Mouse (Mus musculus) embryonic facial prominence, embryonic 11.5 days (tissue): ENCODE data around the gene Olfr780. TPM values are rescaled to one million over a fixed set of nuclear protein-coding genes. Genes with fewer than 3 reads are reported as not detected.
"Not testable (repeated sequence)": the region's sequence is repeated elsewhere in the genome, so short reads cannot be mapped to it uniquely, and the experiment has no call there.

ENCODE experiments used
- ATAC-seq: fragments of 200-750 bp; cut with Nextera tagmentation; replicated peaks from 2 replicates; pipeline ENCODE4 v1.8.0; 2017; ENCODE audit warnings: low read depth; ENCODE audit not compliant: insufficient number of reproducible peaks, low FRiP score, low TSS enrichment
- DNase-seq: peaks from one replicate; pipeline ENCODE4 v3.0.0-alpha.2; 2015; ENCODE audit warnings: low spot score
- H3K27ac ChIP-seq: fragments of 300-500 bp; sonication (generic); replicated peaks from 2 replicates; pipeline ENCODE4 v1.5.1; 2014; ENCODE audit warnings: mild to moderate bottlenecking, low read depth, low read length, control low read depth
- H3K27me3 ChIP-seq: fragments of 300-500 bp; sonication (generic); 2 replicates; pipeline ENCODE4 v1.6.1; 2014; ENCODE audit warnings: mild to moderate bottlenecking, low read length, moderate library complexity, mixed read lengths; ENCODE audit not compliant: control insufficient read depth, insufficient read depth
- H3K36me3 ChIP-seq: fragments of 300-500 bp; sonication (generic); replicated peaks from 2 replicates; pipeline ENCODE4 v1.6.1; 2014; ENCODE audit warnings: low read depth, mild to moderate bottlenecking, low read length, moderate library complexity, mixed read lengths; ENCODE audit not compliant: control insufficient read depth, insufficient read depth
- H3K4me1 ChIP-seq: fragments of 300-500 bp; sonication (generic); 2 replicates; pipeline ENCODE4 v1.6.1; 2014; ENCODE audit warnings: low read length, mixed read lengths; ENCODE audit not compliant: control insufficient read depth, insufficient read depth
- H3K4me2 ChIP-seq: fragments of 300-500 bp; sonication (generic); 2 replicates; pipeline ENCODE4 v1.6.1; 2014; ENCODE audit warnings: low read depth, mild to moderate bottlenecking, control low read depth, low read length, moderate library complexity
- H3K4me3 ChIP-seq: fragments of 300-500 bp; sonication (generic); 2 replicates; pipeline ENCODE4 v1.5.1; 2014; ENCODE audit warnings: low read depth, low read length, control low read depth
- H3K9ac ChIP-seq: fragments of 300-500 bp; sonication (generic); replicated peaks from 2 replicates; pipeline ENCODE4 v1.6.1; 2014; ENCODE audit warnings: mild to moderate bottlenecking, control low read depth, low read length
- H3K9me3 ChIP-seq: fragments of 300-500 bp; sonication (generic); replicated peaks from 2 replicates; pipeline ENCODE4 v1.6.1; 2016; ENCODE audit warnings: mild to moderate bottlenecking, low read length, inconsistent platforms, mixed read lengths; ENCODE audit not compliant: control insufficient read depth
- WGBS: fragments of 180-500 bp; shearing (Covaris S2); extraction: QIAGEN DNeasy Blood & Tissue Kit; methylation state at CpG from one replicate; pipeline ENCODE4 v1.1.7; 2014; 5-methylcytosine and 5-hydroxymethylcytosine counted together
- polyA plus RNA-seq: library from polyadenylated mRNA; unstranded; fragments of >200 nt; fragmentation: Nextera tagmentation; extraction: Ambion mirVana; gene quantifications from 2 replicates; pipeline ENCODE4 v1.2.1, GENCODE M21; 2014

The Olfr780 gene
- polyA plus RNA-seq = not detected in 2 replicates

GRCm38 (mm10) chr10:129317817-129318216 lies at the start of gene Olfr780:
Gene Olfr780, plus strand, starts transcription at chr10:129318117.
- no peak for ATAC-seq
- H3K9ac ChIP-seq = no peak within 1 kb of the TSS
- H3K9me3 ChIP-seq = no peaks in the 10 kb centered on the region
- H3K4me3 ChIP-seq = no peak within 1 kb of the TSS
- H3K36me3 ChIP-seq = no peaks in the 10 kb centered on the region
- H3K4me2 ChIP-seq = no peak within 1 kb of the TSS
- 84% methylated on average over 3 of the region's 3 CpGs for WGBS
- no peaks in the 10 kb centered on the region for H3K27me3 ChIP-seq
- DNase-seq = no peak
- H3K27ac ChIP-seq = no peak within 1 kb of the TSS
- H3K4me1 ChIP-seq = no peaks in the 10 kb centered on the region

DNA sequence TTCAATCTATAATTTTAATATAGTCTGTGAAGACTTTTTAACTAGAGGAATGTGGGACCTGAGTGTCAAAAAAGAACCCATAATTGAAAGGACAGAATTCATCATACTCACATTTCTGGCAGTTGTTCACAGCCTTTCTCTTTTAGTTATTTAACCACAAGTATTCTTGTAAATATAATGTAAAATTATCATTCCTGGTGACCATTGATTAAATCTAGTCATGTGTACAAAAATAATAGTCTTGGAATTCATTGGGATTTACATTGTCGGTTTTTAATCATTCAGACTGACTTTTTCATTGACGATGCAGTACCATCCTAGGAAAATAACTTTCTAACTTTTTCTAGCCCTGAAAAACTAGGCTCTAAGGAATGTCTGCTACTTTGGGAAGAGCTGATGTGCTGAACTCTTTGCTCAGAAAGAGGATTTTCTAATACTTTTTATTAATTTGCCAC lies 46.8 kb upstream of the Olfr780 start, which contains the start of gene Olfr777:
Olfr777 (minus strand) TSS at position 405 of the 455 bp plus-strand sequence.
- 94% methylated on average over 2 of the region's 2 CpGs for WGBS
- no peak within 1 kb of the TSS for H3K4me3 ChIP-seq
- ATAC-seq = no peak

DNA sequence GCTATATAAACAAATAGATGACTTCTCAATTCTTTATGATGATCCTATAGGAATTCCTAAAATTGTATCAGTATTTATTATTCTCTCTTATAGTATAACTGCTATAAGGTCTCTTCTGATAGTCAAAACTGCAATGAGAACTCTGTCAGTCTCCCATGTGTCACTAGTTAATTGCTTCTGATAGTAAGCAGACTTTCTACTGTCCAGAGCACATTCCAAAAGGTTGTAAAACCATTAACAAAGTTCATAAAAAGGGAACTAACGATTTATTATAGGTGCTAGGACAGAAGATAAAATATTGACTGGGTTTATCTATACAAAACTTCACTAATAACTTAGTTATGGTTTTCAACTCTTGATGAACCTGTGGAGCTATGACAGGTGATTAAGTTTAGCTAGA lies 4.9 kb upstream of the Olfr780 start:
- not testable (repeated sequence) for H3K27ac ChIP-seq, H3K4me3 ChIP-seq, H3K27me3 ChIP-seq, H3K9ac ChIP-seq, DNase-seq, H3K4me1 ChIP-seq, ATAC-seq, H3K4me2 ChIP-seq, H3K9me3 ChIP-seq, H3K36me3 ChIP-seq
- WGBS = 55% methylated on average over 1 of the region's 1 CpGs

More for the DNA sequence above, 46.8 kb upstream of the Olfr780 start, which contains the start of gene Olfr777:
- Histone ChIP-seq H3K27ac (no peak within 1 kb of the TSS), H3K36me3 (no peaks in the 10 kb centered on the region), H3K4me2 (no peak within 1 kb of the TSS), H3K27me3 (no peaks in the 10 kb centered on the region), H3K9me3 (no peaks in the 10 kb centered on the region), H3K4me1 (no peaks in the 10 kb centered on the region), H3K9ac (no peak within 1 kb of the TSS)
- DNase-seq = no peak

GRCm38 (mm10) chr10:129313521-129313920 lies 4.4 kb upstream of the Olfr780 start:
- H3K9ac ChIP-seq, H3K4me1 ChIP-seq, H3K27ac ChIP-seq, H3K9me3 ChIP-seq, H3K4me3 ChIP-seq, DNase-seq, H3K4me2 ChIP-seq, ATAC-seq, H3K27me3 ChIP-seq, H3K36me3 ChIP-seq: not testable (repeated sequence)
- no CpG with 5 or more reads among the region's 1 CpGs for WGBS

DNA sequence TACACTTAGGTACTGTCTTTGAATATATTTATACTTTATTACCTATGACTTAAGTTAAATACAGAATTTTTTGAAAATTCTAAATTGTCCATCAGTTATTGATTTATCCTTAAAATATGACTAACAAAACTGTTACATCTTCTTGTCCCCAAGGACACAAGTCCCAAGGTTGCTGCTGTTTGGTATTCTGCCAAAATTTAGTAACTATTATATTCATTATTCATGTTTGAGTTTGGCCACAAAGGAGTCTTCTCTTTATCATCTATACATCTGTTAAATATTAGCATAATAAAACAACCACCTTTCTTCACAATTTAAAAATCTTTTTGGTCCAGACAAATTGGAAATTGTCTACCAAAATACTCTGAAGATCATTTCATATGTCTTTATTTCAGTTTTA lies 10.6 kb downstream of the Olfr780 start, which contains the start of gene Olfr781:
Olfr781 (plus strand) TSS at position 301 of the 400 bp plus-strand sequence.
- no peaks in the 10 kb centered on the region for H3K9me3 ChIP-seq
- no peak within 1 kb of the TSS for H3K4me2 ChIP-seq
- no peak within 1 kb of the TSS for H3K27ac ChIP-seq
- H3K9ac ChIP-seq = no peak within 1 kb of the TSS
- no peaks in the 10 kb centered on the region for H3K4me1 ChIP-seq
- no peak for ATAC-seq
- no peaks in the 10 kb centered on the region for H3K36me3 ChIP-seq
- no peaks in the 10 kb centered on the region for H3K27me3 ChIP-seq
- H3K4me3 ChIP-seq = no peak within 1 kb of the TSS
- DNase-seq = no peak

- H3K9me3 ChIP-seq = no peaks in the 10 kb centered on the region
- no peak within 1 kb of the TSS for H3K9ac ChIP-seq
- H3K4me1 ChIP-seq = no peaks in the 10 kb centered on the region
- H3K27me3 ChIP-seq = no peaks in the 10 kb centered on the region
- no peaks in the 10 kb centered on the region for H3K36me3 ChIP-seq
- DNase-seq (no peak), ATAC-seq (no peak)
- no peak within 1 kb of the TSS for H3K4me2 ChIP-seq
- H3K27ac ChIP-seq = no peak within 1 kb of the TSS
- H3K4me3 ChIP-seq = no peak within 1 kb of the TSS
- WGBS = 94% methylated on average over 3 of the region's 3 CpGs
Measured at GRCm38 (mm10) chr10:129348550-129348949, 30.6 kb downstream of the Olfr780 start, which contains the start of gene Olfr782. Gene Olfr782, plus strand, starts transcription at chr10:129348850.

- not testable (repeated sequence) for H3K27ac ChIP-seq, H3K9ac ChIP-seq, H3K4me3 ChIP-seq, DNase-seq, H3K27me3 ChIP-seq, H3K4me1 ChIP-seq, H3K9me3 ChIP-seq, H3K36me3 ChIP-seq, ATAC-seq, H3K4me2 ChIP-seq
- 78% methylated on average over 2 of the region's 2 CpGs for WGBS
Measured at GRCm38 (mm10) chr10:129352475-129352874, 34.6 kb downstream of the Olfr780 start.

DNA sequence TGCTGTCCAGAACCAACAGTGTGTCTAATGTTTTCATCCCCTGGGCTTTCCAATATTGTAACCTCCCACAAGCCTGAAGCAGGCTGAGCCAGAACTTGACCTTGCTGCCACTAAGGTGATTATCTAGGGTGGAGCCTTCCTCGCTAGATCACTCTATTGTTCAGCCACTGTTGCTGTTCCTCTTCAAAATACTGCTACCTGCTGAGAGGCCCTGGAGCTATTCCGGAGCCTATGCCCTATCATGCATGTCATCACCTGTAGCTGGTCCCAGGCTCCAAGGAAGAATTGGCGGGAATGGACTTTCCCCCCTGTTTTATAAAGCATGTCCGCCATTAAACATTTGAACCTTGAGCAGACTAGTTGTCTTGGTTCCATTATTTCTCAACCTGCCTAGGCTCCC lies 38.6 kb downstream of the Olfr780 start:
- H3K4me2 ChIP-seq, DNase-seq, H3K27me3 ChIP-seq, H3K9me3 ChIP-seq, H3K27ac ChIP-seq, H3K9ac ChIP-seq, H3K4me3 ChIP-seq, H3K36me3 ChIP-seq, H3K4me1 ChIP-seq, ATAC-seq: not testable (repeated sequence)
- 86% methylated on average over 4 of the region's 4 CpGs for WGBS
